Mouse (Mus musculus): Measurements from ENCODE around the gene Hnrnpul2.
"Not testable (repeated sequence)": the region's sequence is repeated elsewhere in the genome, so short reads cannot be mapped to it uniquely, and the experiment has no call there.

Gene Hnrnpul2

GRCm38 (mm10) chr19:8817001-8817400, 2.8 kb upstream of the Hnrnpul2 start:
- intact Hi-C loops (cut with DNase I): loop anchor here (5.0 to 10.0 kb wide), 2 partner anchors 45 to 62 kb away; partner anchors contain the start of genes Nxf1, Tmem179b and Tmem223

- intact Hi-C loops (cut with DNase I): loop anchor here (5.0 to 10.0 kb wide), 2 partner anchors 46 to 64 kb away; partner anchors contain the start of genes Nxf1, Tmem179b and Tmem223
Observed at GRCm38 (mm10) chr19:8818301-8818798, 1.5 kb upstream of the Hnrnpul2 start.

DNA sequence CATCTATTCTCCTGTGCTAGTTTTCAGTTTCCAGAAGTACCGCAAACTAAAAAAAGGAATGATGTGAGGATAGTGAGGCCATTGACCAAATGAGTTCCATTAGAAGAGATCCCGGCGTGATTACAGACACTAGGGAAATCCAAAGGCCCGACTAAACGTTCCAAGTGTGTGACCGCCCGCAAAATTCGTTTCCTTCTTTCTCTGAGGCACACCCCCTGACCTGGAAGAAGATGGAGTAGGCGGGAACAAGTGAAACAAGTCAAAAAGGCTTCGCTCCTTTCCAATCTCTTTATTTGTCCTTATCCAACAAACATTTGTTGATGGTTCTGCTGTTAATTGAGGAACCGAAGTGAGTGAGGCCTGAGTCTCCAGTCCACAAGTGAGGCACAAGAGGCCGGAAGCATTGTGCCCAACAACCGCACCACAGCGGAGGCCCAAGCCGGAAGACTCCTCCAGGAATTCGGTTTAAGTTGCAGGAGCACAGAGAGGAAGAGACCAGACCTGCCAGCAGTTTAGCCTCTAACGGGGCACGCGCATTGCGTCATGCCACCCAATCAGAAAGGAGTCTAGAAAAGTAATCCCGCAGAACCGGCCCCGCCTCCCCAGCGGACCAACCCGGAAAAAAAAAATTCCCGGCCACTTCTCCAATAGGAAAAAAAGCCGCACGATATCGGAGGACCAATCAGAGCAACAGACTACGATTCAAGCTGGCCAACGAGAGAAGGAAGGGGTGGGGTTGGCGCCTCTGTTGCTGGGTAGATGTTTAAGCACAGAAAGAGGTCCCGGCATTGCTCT, 812 bp upstream of the Hnrnpul2 start, which contains the start of gene Ttc9c:
Gene Ttc9c (minus strand): TSS at position 533 of the 795 bp plus-strand sequence.
- intact Hi-C loops (cut with DNase I): loop anchor here (5.0 to 10.0 kb wide), 2 partner anchors 47 to 64 kb away; partner anchors contain the start of genes Nxf1, Tmem179b and Tmem223

DNA sequence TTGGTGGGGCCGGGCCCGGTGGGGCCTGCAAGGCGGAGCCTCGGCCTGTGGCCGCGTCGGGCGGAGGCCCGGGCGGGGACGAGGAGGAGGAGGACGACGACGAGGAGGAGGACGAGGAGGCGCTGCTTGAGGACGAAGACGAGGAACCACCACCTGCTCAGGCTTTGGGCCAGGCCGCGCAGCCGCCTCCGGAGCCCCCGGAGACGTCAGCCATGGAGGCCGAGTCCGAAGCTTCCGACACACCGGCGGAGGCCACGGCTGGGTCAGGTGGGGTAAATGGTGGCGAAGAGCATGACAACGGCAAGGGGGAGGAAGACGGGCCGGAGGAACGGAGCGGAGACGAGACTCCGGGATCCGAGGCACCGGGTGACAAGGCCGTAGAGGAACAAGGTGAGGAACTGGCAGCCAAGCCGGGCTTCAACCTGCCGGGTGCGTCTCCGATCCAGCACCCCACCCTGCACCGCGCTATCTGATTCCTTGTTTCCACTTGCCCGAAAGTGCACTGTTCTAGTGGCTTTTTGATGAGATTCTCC, 680 bp downstream of the Hnrnpul2 start:
- intact Hi-C loops (cut with DNase I): no loop called here

GRCm38 (mm10) chr19:8821146-8821545, 1.3 kb downstream of the Hnrnpul2 start:
- intact Hi-C loops (cut with DNase I): no loop called here

GRCm38 (mm10) chr19:8822696-8823095, 2.9 kb downstream of the Hnrnpul2 start:
- intact Hi-C loops (cut with DNase I): no loop called here

DNA sequence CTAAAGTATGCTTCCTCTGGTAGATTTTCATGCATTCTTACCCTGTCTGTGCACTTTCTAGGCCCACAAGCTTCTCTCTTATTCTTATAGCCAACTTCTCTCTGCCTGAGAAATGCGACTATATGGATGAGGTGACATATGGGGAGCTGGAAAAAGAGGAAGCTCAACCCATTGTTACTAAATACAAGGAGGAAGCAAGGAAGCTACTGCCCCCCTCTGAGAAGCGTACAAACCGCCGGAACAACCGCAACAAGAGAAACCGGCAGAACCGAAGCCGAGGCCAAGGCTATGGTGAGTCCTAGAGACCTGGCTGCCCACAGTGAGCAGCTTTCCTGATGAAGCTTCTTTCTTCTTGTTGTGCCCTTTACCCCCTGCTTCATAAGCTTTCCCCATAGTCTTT, 9.8 kb downstream of the Hnrnpul2 start, which contains the start of gene AC129217.1:
Gene AC129217.1 (plus strand): TSS at position 114 of the 400 bp plus-strand sequence.
- intact Hi-C loops (cut with DNase I): loop anchor here (5.0 kb wide), 1 partner anchor 123 kb away; the partner anchor contains the start of gene Tut1

DNA sequence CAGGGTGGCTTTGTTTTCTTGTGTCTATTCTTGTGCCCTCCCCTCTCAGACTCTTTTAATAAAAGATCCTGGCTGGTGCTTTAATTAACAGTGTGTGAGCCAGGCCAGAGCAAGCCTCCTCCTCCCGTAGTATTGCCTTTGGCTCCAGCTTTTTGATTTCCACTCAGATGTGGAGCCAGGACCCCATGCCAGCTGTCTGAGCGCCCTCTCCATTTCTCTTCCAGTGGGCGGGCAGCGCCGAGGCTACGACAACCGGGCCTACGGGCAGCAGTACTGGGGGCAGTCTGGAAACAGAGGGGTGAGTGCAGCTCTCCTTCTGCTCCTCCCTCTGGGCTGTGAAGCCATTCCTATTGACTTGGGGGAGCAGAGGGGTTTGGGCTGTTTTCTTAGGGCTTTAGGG, 10.9 kb downstream of the Hnrnpul2 start:
- intact Hi-C loops (cut with DNase I): loop anchor here (5.0 kb wide), 1 partner anchor 122 kb away; the partner anchor contains the start of gene Tut1

- intact Hi-C loops (cut with DNase I): loop anchor here (5.0 kb wide), 1 partner anchor 121 kb away; the partner anchor contains the start of gene Tut1
Observed at GRCm38 (mm10) chr19:8831262-8831661, 11.5 kb downstream of the Hnrnpul2 start.

GRCm38 (mm10) chr19:8832971-8833370, 13.2 kb downstream of the Hnrnpul2 start:
- intact Hi-C loops (cut with DNase I): loop anchor here (5.0 kb wide), 1 partner anchor 119 kb away; the partner anchor contains the start of gene Tut1

DNA sequence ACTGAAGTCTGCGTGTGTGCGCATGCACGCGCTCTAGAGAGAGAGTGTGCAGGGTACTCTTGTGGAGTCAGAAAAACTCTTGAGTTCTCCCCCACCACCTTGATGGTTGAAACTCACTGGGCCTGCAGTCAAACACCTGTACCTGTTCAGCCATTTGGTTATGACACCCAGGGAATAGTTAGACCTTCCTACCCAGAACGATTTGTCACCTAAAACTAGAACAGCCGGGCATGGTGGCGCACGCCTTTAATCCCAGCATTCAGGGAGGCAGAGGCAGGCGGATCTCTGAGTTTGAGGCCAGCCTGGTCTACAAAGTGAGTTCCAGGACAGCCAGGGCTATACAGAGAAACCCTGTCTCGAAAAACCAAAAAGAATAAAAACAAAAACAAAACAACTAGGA, 16.5 kb downstream of the Hnrnpul2 start:
- intact Hi-C loops (cut with DNase I): not testable (repeated sequence)

GRCm38 (mm10) chr19:8837251-8837791, 17.5 kb downstream of the Hnrnpul2 start, which contains the start of gene Bscl2:
TSS of gene Bscl2 (plus strand) at chr19:8837467.
- intact Hi-C loops (cut with DNase I): no loop called here

- intact Hi-C loops (cut with DNase I): no loop called here
Observed at GRCm38 (mm10) chr19:8838041-8838730, 18.4 kb downstream of the Hnrnpul2 start.

GRCm38 (mm10) chr19:8839103-8839907, 19.5 kb downstream of the Hnrnpul2 start, which contains the start of gene Gng3:
TSS of gene Gng3 (minus strand) at chr19:8839194.
- intact Hi-C loops (cut with DNase I): no loop called here

- intact Hi-C loops (cut with DNase I): no loop called here
Observed at GRCm38 (mm10) chr19:8839908-8840791, 20.3 kb downstream of the Hnrnpul2 start.

DNA sequence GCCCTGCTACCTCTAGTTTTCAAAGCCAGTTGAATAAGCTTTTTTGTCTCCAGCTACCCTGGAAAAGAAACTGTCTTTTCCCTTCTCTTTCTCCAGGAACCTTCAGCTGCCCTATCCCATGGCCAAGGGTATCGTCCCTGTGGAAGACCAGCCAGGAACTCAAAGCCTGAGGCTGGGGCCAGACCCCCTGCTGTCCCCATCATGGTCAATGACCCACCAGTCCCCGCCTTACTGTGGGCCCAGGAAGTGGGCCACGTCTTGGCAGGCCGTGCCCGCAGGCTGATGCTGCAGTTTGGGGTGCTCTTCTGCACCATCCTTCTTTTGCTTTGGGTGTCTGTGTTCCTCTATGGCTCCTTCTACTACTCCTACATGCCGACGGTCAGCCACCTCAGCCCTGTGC, 21.2 kb downstream of the Hnrnpul2 start:
- intact Hi-C loops (cut with DNase I): no loop called here

GRCm38 (mm10) chr19:8842961-8843360, 23.2 kb downstream of the Hnrnpul2 start:
- intact Hi-C loops (cut with DNase I): no loop called here

DNA sequence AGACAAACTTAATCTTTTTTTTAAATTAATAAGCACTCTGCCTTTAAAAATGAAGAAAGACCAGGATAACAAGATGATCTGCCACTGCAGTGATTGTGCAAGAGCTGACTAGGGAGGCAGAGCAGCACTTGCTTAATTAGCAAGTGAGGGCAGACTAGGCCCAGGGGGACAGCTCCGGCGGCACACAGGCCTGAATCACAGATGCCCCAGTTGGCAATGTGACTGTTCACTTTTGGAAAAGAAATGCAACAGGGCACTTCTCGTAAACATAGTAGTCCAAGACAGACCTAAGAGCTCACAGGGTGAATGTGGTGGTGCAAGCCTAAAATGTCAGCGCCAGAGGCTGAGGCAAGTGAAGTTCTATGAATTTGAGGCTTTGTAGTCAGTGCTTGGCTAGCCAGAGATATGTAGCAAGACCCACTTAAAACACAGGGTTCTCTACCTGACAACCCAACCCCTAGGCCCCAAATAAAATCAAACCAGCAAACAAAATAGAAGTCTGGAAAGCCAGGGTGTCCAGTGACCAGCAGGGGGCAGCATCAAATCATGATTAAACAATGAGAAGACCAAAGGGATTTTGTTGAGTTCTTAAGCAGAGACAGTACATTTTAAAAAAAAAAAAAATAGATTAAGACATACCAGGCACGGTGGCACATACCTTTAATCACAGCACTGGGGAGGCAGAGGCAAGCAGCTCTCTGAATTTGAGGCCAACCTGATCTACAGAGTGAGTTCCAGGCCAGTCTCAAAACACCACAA, 24.7 kb downstream of the Hnrnpul2 start:
- intact Hi-C loops (cut with DNase I): no loop called here

Data from adrenal gland (tissue).